Mouse (Mus musculus) stomach, adult 2 months (tissue): Measurements from ENCODE around the gene Hs3st4. TPM values are rescaled to one million over a fixed set of nuclear protein-coding genes. Genes with fewer than 3 reads are reported as not detected.

Source experiments
- polyA plus RNA-seq: library from polyadenylated mRNA; depleted of rRNA; stranded (reverse); fragments of >200 nt; gene quantifications from 2 replicates; pipeline ENCODE4 v1.2.3, GENCODE M21; 2012; rRNA removed

Hs3st4 gene
- 0.05 and 0.11 TPM in 2 replicates for polyA plus RNA-seq

GRCm38 (mm10) chr7:123982461-123983038, at the start of gene Hs3st4:
Gene Hs3st4, plus strand, starts transcription at chr7:123982869.

